Mouse (Mus musculus) testis, adult 2 months (tissue): Measurements from ENCODE around the gene Rab7.

Experiments used
- CTCF ChIP-seq: fragments of 200-500 bp; IDR thresholded peaks from 2 replicates; pipeline ENCODE4 v1.5.1; 2012; ENCODE audit warnings: low read depth, mild to moderate bottlenecking, inconsistent platforms, low read length, moderate library complexity; ENCODE audit not compliant: control insufficient read depth, insufficient read depth, insufficient replicate concordance
- POLR2A ChIP-seq: fragments of 200-500 bp; IDR thresholded peaks from 2 replicates; pipeline ENCODE4 v1.6.1; 2012; ENCODE audit warnings: low read depth, mild to moderate bottlenecking, inconsistent platforms, low read length, moderate library complexity; ENCODE audit not compliant: control insufficient read depth

DNA sequence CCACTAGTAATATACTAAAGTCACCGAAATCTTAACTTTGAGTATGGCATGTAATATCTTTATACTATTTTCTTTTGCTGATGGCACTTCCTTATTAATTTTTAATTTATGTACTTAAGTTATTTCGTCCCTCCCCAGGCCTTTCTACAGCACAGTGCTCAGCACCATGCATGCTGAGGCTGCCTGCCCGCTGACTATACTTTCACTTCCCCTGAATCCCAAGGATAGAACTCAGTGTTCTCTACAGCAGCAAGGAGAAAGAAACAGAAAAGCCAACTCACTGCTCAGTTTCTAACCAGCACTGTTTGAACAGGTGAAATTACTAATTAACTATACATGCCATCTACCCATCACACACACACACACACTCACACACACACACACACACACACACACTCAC is 11.6 kb downstream of the Rab7 start:
- TF ChIP-seq POLR2A (no peak), CTCF (no peak)
